Mouse (Mus musculus) ES-Bruce4 (cell line): ENCODE measurements around the gene Gm14597.
"Not testable (repeated sequence)": the region's sequence is repeated elsewhere in the genome, so short reads cannot be mapped to it uniquely, and the experiment has no call there.

Experiments used
- CTCF ChIP-seq: IDR thresholded peaks from one replicate; pipeline ENCODE4 v1.8.1; 2011; ENCODE audit warnings: low read depth, low read length
- EP300 ChIP-seq: IDR thresholded peaks from 2 replicates; pipeline ENCODE4 v1.6.1; 2011; ENCODE audit warnings: low read depth, low read length; ENCODE audit not compliant: insufficient read depth
- POLR2A ChIP-seq: IDR thresholded peaks from one replicate; pipeline ENCODE4 v1.8.1; 2011; ENCODE audit warnings: low read length; ENCODE audit not compliant: insufficient read depth

- TF ChIP-seq CTCF, POLR2A, EP300: not testable (repeated sequence)
These were observed 34.5 kb upstream of the Gm14597 start, which contains the start of gene Rtl8a for GRCm38 (mm10) chrX:53642980-53643961.
